Mouse (Mus musculus) neural tube, embryonic 11.5 days (tissue): ENCODE measurements around the gene Wdr1. TPM values are rescaled to one million over a fixed set of nuclear protein-coding genes. Genes with fewer than 3 reads are reported as not detected.

ENCODE experiments used
- ATAC-seq: fragments of 200-750 bp; cut with Nextera tagmentation; 2 replicates; pipeline ENCODE4 v1.8.0; 2017; ENCODE audit warnings: moderate number of reproducible peaks, mild to moderate bottlenecking, moderate TSS enrichment, moderate library complexity; ENCODE audit not compliant: insufficient read depth, low FRiP score, low TSS enrichment
- DNase-seq: peaks from one replicate; pipeline ENCODE4 v3.0.0-alpha.2; 2015; ENCODE audit warnings: low spot score
- H3K27ac ChIP-seq: fragments of 300-500 bp; sonication (generic); 2 replicates; pipeline ENCODE4 v1.5.1; 2014; ENCODE audit warnings: low read depth, mild to moderate bottlenecking, low read length
- H3K27me3 ChIP-seq: fragments of 300-500 bp; sonication (generic); 2 replicates; pipeline ENCODE4 v1.6.1; 2014; ENCODE audit warnings: mild to moderate bottlenecking, low read length, mixed read lengths; ENCODE audit not compliant: control insufficient read depth, insufficient read depth
- H3K36me3 ChIP-seq: fragments of 300-500 bp; sonication (generic); 2 replicates; pipeline ENCODE4 v1.6.1; 2014; ENCODE audit warnings: mild to moderate bottlenecking, low read length, moderate library complexity, mixed read lengths; ENCODE audit not compliant: control insufficient read depth, insufficient read depth
- H3K4me1 ChIP-seq: fragments of 300-500 bp; sonication (generic); 2 replicates; pipeline ENCODE4 v1.6.1; 2014; ENCODE audit warnings: low read length, mixed read lengths; ENCODE audit not compliant: control insufficient read depth, insufficient read depth
- H3K4me2 ChIP-seq: fragments of 300-500 bp; sonication (generic); 2 replicates; pipeline ENCODE4 v1.6.1; 2014; ENCODE audit warnings: low read depth, mild to moderate bottlenecking, moderate library complexity
- H3K4me3 ChIP-seq: fragments of 300-500 bp; sonication (generic); 2 replicates; pipeline ENCODE4 v1.5.1; 2014; ENCODE audit warnings: low read depth, low read length
- H3K9ac ChIP-seq: fragments of 300-500 bp; sonication (generic); 2 replicates; pipeline ENCODE4 v1.6.1; 2014; ENCODE audit warnings: mild to moderate bottlenecking, low read length
- H3K9me3 ChIP-seq: fragments of 300-500 bp; sonication (generic); 2 replicates; pipeline ENCODE4 v1.6.1; 2016; ENCODE audit warnings: low read length; ENCODE audit not compliant: control insufficient read depth
- WGBS: fragments of 180-500 bp; shearing (Covaris S2); extraction: QIAGEN DNeasy Blood & Tissue Kit; methylation state at CpG from one replicate; pipeline ENCODE4 v1.1.7; 2014; 5-methylcytosine and 5-hydroxymethylcytosine counted together
- polyA plus RNA-seq: library from polyadenylated mRNA; unstranded; fragments of >200 nt; fragmentation: Nextera tagmentation; extraction: Ambion mirVana; gene quantifications from 2 replicates; pipeline ENCODE4 v1.2.1, GENCODE M21; 2014

Wdr1 gene
- polyA plus RNA-seq, 1 experiment from 2014 or later: 170 TPM

GRCm38 (mm10) chr5:38552615-38553014 lies 10.4 kb downstream of the Wdr1 start:
- WGBS: 90% methylated on average over 3 of the region's 3 CpGs
- H3K4me3 ChIP-seq: no peak overlapping the region
- ATAC-seq (no peak), DNase-seq (no peak)
- H3K27me3 ChIP-seq: no peaks in the 10 kb centered on the region
- H3K9me3 ChIP-seq: no peaks in the 10 kb centered on the region
- H3K4me1 ChIP-seq: no peaks in the 10 kb centered on the region
- H3K4me2 ChIP-seq: no peak overlapping the region
- H3K27ac ChIP-seq: no peak overlapping the region
- no peak overlapping the region for H3K9ac ChIP-seq
- peaks cover 16% of the 10 kb centered on the region for H3K36me3 ChIP-seq

- Histone ChIP-seq H3K9ac (no peak overlapping the region), H3K4me2 (no peak overlapping the region), H3K4me1 (no peaks in the 10 kb centered on the region), H3K27me3 (no peaks in the 10 kb centered on the region), H3K36me3 (peaks cover 17% of the 10 kb centered on the region), H3K4me3 (no peak overlapping the region), H3K27ac (no peak overlapping the region), H3K9me3 (no peaks in the 10 kb centered on the region)
- ATAC-seq (no peak), DNase-seq (no peak)
- 85% methylated on average over 1 of the region's 1 CpGs for WGBS
Measured at GRCm38 (mm10) chr5:38550221-38550768, 12.7 kb downstream of the Wdr1 start.

GRCm38 (mm10) chr5:38549461-38549909 lies 13.5 kb downstream of the Wdr1 start:
- no peak for ATAC-seq
- Histone ChIP-seq H3K4me2 (no peak overlapping the region), H3K36me3 (peaks cover 21% of the 10 kb centered on the region), H3K4me1 (no peaks in the 10 kb centered on the region), H3K4me3 (no peak overlapping the region), H3K27ac (no peak overlapping the region), H3K9me3 (no peaks in the 10 kb centered on the region), H3K9ac (no peak overlapping the region), H3K27me3 (no peaks in the 10 kb centered on the region)
- 91% methylated on average over 3 of the region's 3 CpGs for WGBS
- no peak for DNase-seq

- Histone ChIP-seq H3K4me3 (no peak overlapping the region), H3K4me1 (no peaks in the 10 kb centered on the region), H3K27me3 (no peaks in the 10 kb centered on the region), H3K4me2 (no peak overlapping the region), H3K36me3 (peaks cover 23% of the 10 kb centered on the region), H3K27ac (no peak overlapping the region), H3K9ac (no peak overlapping the region), H3K9me3 (no peaks in the 10 kb centered on the region)
- no peak for DNase-seq
- WGBS: 62% methylated on average over 6 of the region's 6 CpGs
- no peak for ATAC-seq
Measured at GRCm38 (mm10) chr5:38547375-38547774, 15.6 kb downstream of the Wdr1 start.

GRCm38 (mm10) chr5:38544423-38545415 lies 18.3 kb downstream of the Wdr1 start:
- no peak for DNase-seq
- H3K9ac ChIP-seq: no peak overlapping the region
- 79% methylated on average over 5 of the region's 5 CpGs for WGBS
- H3K27ac ChIP-seq: no peak overlapping the region
- H3K36me3 ChIP-seq: peaks cover 20% of the 10 kb centered on the region
- no peak overlapping the region for H3K4me3 ChIP-seq
- no peaks in the 10 kb centered on the region for H3K27me3 ChIP-seq
- no peaks in the 10 kb centered on the region for H3K4me1 ChIP-seq
- H3K4me2 ChIP-seq: no peak overlapping the region
- no peaks in the 10 kb centered on the region for H3K9me3 ChIP-seq
- no peak for ATAC-seq

GRCm38 (mm10) chr5:38543496-38544217 lies 19.4 kb downstream of the Wdr1 start:
- Histone ChIP-seq H3K4me3 (no peak overlapping the region), H3K36me3 (peaks cover 24% of the 10 kb centered on the region), H3K4me2 (no peak overlapping the region), H3K4me1 (no peaks in the 10 kb centered on the region), H3K27me3 (no peaks in the 10 kb centered on the region), H3K27ac (no peak overlapping the region), H3K9me3 (no peaks in the 10 kb centered on the region), H3K9ac (no peak overlapping the region)
- DNase-seq (no peak), ATAC-seq (no peak)
- WGBS: 90% methylated on average over 4 of the region's 4 CpGs

GRCm38 (mm10) chr5:38541728-38542127 lies 21.3 kb downstream of the Wdr1 start:
- no peak for DNase-seq
- ATAC-seq: no peak
- Histone ChIP-seq H3K4me3 (no peak overlapping the region), H3K27me3 (no peaks in the 10 kb centered on the region), H3K4me1 (no peaks in the 10 kb centered on the region), H3K36me3 (peaks cover 22% of the 10 kb centered on the region), H3K9ac (no peak overlapping the region), H3K4me2 (no peak overlapping the region), H3K9me3 (no peaks in the 10 kb centered on the region), H3K27ac (no peak overlapping the region)
- WGBS: 86% methylated on average over 3 of the region's 3 CpGs

GRCm38 (mm10) chr5:38540898-38541297 lies 22.1 kb downstream of the Wdr1 start:
- 91% methylated on average over 1 of the region's 1 CpGs for WGBS
- no peak overlapping the region for H3K27ac ChIP-seq
- no peaks in the 10 kb centered on the region for H3K4me1 ChIP-seq
- no peak overlapping the region for H3K9ac ChIP-seq
- H3K36me3 ChIP-seq: peaks cover 23% of the 10 kb centered on the region
- H3K4me3 ChIP-seq: no peak overlapping the region
- ATAC-seq: no peak
- no peak overlapping the region for H3K4me2 ChIP-seq
- H3K9me3 ChIP-seq: no peaks in the 10 kb centered on the region
- no peak for DNase-seq
- no peaks in the 10 kb centered on the region for H3K27me3 ChIP-seq
